Mouse (Mus musculus): Measurements from ENCODE around the gene Grk1. TPM values are rescaled to one million over a fixed set of nuclear protein-coding genes. Genes with fewer than 3 reads are reported as not detected.

Grk1 gene
- polyA plus RNA-seq, 1 experiment from 2014 or later, result not detected

DNA sequence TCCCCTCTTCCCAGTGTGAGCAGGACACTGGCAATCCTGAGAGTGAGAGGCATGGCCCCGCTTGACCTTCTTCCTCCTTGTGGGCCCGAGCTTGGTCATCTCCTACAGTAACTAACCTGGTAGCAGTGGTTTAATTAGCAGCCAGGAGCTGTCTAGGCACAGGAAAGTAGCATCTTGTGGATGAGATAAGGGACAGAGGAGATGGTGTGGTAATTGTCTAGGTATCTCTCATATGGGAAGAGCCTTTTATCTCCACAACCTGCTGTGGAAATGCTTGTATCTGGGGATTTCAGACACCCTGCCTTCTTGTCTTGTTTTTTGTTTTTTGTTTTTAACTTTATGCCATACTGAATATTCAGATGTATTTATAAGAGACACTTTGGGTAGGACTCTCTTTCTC is 32.6 kb downstream of the Grk1 start:
- H3K4me3 ChIP-seq (ENCODE audit: low read length), result no peak overlapping the region
- H3K4me1 ChIP-seq (replicated peaks; ENCODE audit: control insufficient read depth, insufficient read depth, low read length), result no peaks in the 10 kb centered on the region
- 72% methylated on average over 2 of the region's 2 CpGs for WGBS
- no peaks in the 10 kb centered on the region for H3K36me3 ChIP-seq (ENCODE audit: control insufficient read depth, insufficient read depth, low read length)
- H3K27ac ChIP-seq (ENCODE audit: low read length), result no peak overlapping the region
- no peak overlapping the region for H3K9ac ChIP-seq (ENCODE audit: low read length)
- H3K4me2 ChIP-seq (ENCODE audit: low read depth, low read length), result no peak overlapping the region
- H3K27me3 ChIP-seq (ENCODE audit: control insufficient read depth, insufficient read depth, low read depth, low read length), result peaks cover 17% of the 10 kb centered on the region
- H3K9me3 ChIP-seq (ENCODE audit: control insufficient read depth, low read length), result no peaks in the 10 kb centered on the region
- no peak for ATAC-seq (ENCODE audit: low read depth)

DNA sequence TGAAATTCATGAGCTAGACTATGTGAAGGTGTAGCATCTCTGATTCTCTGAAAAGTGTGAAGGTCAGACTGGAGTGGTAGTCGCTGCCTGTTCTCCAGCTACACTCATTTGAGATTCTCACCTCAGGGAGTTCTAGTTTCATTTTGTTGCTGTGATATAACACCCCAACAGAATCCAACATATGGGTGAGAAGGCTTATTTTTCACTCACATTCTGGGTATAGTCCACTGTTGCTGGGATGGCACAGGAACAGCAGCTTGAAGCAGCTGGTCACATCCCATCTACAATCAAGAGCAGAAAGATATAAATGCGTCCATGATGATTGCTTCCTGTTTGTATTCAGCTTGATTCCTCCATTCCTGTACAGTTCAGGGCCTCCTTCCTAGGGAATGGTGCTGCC is 37.3 kb downstream of the Grk1 start:
- Histone ChIP-seq H3K27me3 (ENCODE audit: control insufficient read depth, insufficient read depth, low read depth, low read length) (no peaks in the 10 kb centered on the region), H3K36me3 (ENCODE audit: control insufficient read depth, insufficient read depth, low read length) (no peaks in the 10 kb centered on the region), H3K27ac (ENCODE audit: low read length) (no peak overlapping the region), H3K4me1 (replicated peaks; ENCODE audit: control insufficient read depth, insufficient read depth, low read length) (no peaks in the 10 kb centered on the region), H3K9me3 (ENCODE audit: control insufficient read depth, low read length) (no peaks in the 10 kb centered on the region), H3K4me2 (ENCODE audit: low read depth, low read length) (no peak overlapping the region), H3K4me3 (ENCODE audit: low read length) (no peak overlapping the region), H3K9ac (ENCODE audit: low read length) (no peak overlapping the region)
- 72% methylated on average over 2 of the region's 2 CpGs for WGBS
- ATAC-seq (ENCODE audit: low read depth), result no peak

DNA sequence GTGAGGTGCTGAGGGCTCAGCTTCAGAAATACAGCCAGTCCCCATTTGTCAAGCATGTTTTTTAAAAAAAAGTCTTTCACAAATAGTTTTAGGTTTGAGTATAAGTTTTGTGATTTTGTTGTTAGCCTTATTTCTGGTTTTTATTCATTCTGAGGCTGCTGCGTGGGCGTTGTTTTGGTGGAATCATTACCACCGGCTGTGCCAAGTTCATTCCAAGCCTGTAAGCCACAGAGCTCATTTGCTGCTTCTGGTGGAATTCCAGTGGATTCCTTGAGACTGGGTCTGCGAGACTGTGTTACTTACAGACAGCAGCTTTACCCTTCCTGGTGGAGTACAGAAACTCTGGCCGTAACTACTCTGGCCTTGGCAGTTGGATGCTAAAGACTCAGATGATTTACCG is 41.6 kb downstream of the Grk1 start:
- no peak for ATAC-seq (ENCODE audit: low read depth)
- Histone ChIP-seq H3K27me3 (ENCODE audit: control insufficient read depth, insufficient read depth, low read depth, low read length) (no peaks in the 10 kb centered on the region), H3K4me2 (ENCODE audit: low read depth, low read length) (no peak overlapping the region), H3K9me3 (ENCODE audit: control insufficient read depth, low read length) (no peaks in the 10 kb centered on the region), H3K4me1 (replicated peaks; ENCODE audit: control insufficient read depth, insufficient read depth, low read length) (no peaks in the 10 kb centered on the region), H3K27ac (ENCODE audit: low read length) (no peak overlapping the region), H3K4me3 (ENCODE audit: low read length) (no peak overlapping the region), H3K36me3 (ENCODE audit: control insufficient read depth, insufficient read depth, low read length) (no peaks in the 10 kb centered on the region), H3K9ac (ENCODE audit: low read length) (no peak overlapping the region)
- WGBS, result 85% methylated on average over 6 of the region's 6 CpGs

DNA sequence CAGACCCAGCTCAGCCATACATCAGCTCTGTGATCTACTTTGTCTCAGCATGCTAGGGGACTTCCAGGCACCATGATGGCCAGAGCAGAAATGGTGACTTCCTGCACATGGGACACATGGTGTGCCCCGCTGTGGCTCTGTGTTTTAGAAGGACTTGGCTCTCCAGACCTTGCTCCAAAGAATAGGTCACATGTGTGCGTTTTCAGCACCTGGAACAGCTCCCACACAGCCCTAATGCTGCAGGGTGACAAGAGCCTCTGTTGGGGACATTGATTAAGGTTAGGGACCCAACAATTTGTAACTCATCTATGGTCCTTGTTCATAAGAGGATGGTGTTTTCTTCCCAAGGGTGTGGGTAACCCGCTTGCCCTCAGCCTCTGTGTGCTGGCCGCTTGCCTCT is 43.3 kb downstream of the Grk1 start:
- H3K9me3 ChIP-seq (ENCODE audit: control insufficient read depth, low read length), result no peaks in the 10 kb centered on the region
- no peak overlapping the region for H3K4me3 ChIP-seq (ENCODE audit: low read length)
- H3K27ac ChIP-seq (ENCODE audit: low read length), result no peak overlapping the region
- 54% methylated on average over 4 of the region's 4 CpGs for WGBS
- H3K9ac ChIP-seq (ENCODE audit: low read length), result no peak overlapping the region
- H3K27me3 ChIP-seq (ENCODE audit: control insufficient read depth, insufficient read depth, low read depth, low read length), result no peaks in the 10 kb centered on the region
- no peaks in the 10 kb centered on the region for H3K4me1 ChIP-seq (replicated peaks; ENCODE audit: control insufficient read depth, insufficient read depth, low read length)
- no peak overlapping the region for H3K4me2 ChIP-seq (ENCODE audit: low read depth, low read length)
- no peak for ATAC-seq (ENCODE audit: low read depth)
- H3K36me3 ChIP-seq (ENCODE audit: control insufficient read depth, insufficient read depth, low read length), result no peaks in the 10 kb centered on the region

DNA sequence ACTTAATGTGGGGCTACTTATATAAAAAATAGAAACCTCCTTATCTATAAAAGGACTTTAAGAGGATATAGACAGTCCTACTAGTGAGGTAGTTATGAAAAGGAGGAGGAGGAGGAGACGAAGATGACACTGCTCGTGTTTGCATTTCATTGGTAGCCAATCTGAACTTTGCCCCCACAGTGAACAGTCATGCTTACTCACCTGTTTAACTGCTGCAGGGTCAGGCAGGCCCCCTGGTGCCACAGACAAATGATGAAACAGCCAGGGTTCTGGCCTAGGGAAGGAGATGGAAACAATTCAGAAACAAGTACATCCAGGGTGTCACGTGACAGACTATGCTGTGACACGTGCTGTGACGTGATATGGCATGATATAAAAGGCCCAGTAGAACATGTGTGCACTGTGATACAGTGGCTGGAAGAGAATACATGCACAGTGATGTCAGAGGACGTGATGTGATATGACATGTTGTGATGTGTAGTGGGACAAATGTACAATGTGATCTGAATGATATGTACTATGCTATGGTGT is 46.9 kb downstream of the Grk1 start:
- no peaks in the 10 kb centered on the region for H3K4me1 ChIP-seq (replicated peaks; ENCODE audit: control insufficient read depth, insufficient read depth, low read length)
- H3K36me3 ChIP-seq (ENCODE audit: control insufficient read depth, insufficient read depth, low read length), result no peaks in the 10 kb centered on the region
- no peak overlapping the region for H3K27ac ChIP-seq (ENCODE audit: low read length)
- no peak overlapping the region for H3K4me2 ChIP-seq (ENCODE audit: low read depth, low read length)
- ATAC-seq (ENCODE audit: low read depth), result no peak
- no peaks in the 10 kb centered on the region for H3K27me3 ChIP-seq (ENCODE audit: control insufficient read depth, insufficient read depth, low read depth, low read length)
- no peak overlapping the region for H3K9ac ChIP-seq (ENCODE audit: low read length)
- no peaks in the 10 kb centered on the region for H3K9me3 ChIP-seq (ENCODE audit: control insufficient read depth, low read length)
- WGBS, result 61% methylated on average over 6 of the region's 6 CpGs
- H3K4me3 ChIP-seq (ENCODE audit: low read length), result no peak overlapping the region

DNA sequence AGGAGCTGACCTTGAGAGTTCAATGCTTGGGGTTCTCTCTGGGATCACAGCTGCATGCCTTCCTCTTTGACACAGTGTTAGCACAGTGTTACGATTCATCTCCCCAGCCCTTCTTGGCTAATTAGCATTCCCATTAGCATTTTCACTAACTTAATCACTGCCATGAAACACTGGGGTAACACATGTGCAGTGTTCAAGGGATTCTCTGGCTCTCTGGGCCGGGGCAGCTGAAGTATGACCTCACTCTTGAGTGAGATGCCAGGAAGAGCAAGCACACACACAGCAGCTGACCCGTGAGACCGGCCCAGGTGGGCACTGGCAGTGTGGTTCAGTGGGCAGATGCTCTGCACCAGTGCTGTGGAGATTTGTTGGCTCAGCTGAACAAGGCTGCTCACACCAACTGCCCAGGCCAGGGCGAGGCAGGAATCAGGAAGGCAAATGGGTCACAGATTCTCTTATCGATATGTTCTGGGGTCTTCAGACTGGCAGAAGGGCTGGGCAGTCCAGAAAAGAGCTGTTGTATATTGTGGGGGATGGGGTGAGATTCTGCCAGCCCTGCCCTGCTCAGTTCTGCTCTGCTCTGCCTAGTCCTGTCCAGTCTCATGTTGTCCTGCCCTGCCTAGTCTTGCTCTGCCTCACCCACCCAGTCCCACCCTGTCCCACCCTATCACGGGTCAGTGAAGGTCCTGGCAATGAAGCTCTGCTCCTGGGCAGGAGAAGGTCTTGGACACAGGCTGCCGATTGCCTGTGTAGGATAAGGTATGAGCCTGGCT is 49.6 kb downstream of the Grk1 start:
- H3K27me3 ChIP-seq (ENCODE audit: control insufficient read depth, insufficient read depth, low read depth, low read length), result no peaks in the 10 kb centered on the region
- H3K9ac ChIP-seq (ENCODE audit: low read length), result no peak overlapping the region
- H3K36me3 ChIP-seq (ENCODE audit: control insufficient read depth, insufficient read depth, low read length), result no peaks in the 10 kb centered on the region
- WGBS, result 59% methylated on average over 8 of the region's 8 CpGs
- ATAC-seq (ENCODE audit: low read depth), result no peak
- no peak overlapping the region for H3K4me2 ChIP-seq (ENCODE audit: low read depth, low read length)
- H3K9me3 ChIP-seq (ENCODE audit: control insufficient read depth, low read length), result no peaks in the 10 kb centered on the region
- H3K4me1 ChIP-seq (replicated peaks; ENCODE audit: control insufficient read depth, insufficient read depth, low read length), result no peaks in the 10 kb centered on the region
- H3K4me3 ChIP-seq (ENCODE audit: low read length), result no peak overlapping the region
- H3K27ac ChIP-seq (ENCODE audit: low read length), result no peak overlapping the region

DNA sequence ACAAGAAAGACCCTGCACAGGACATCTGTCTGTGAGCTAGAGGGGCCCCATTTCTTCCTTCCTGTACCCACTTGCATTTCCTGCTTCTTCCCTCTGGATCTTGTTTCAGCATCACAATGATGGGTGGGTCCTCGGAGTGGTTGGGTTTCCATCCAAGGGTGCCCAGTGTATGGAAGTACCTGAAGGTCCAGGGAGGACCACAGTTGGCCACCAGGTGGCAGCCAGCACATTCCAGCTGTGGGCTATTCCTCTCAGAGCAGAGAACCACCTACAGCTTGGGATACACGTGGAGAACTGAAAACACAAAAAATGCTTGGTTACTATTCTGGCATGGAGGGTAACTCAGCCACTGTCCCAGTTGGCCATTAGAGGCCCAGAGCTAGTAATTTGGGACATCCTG is 50.4 kb downstream of the Grk1 start:
- WGBS, result 19% methylated on average over 2 of the region's 2 CpGs
- no peaks in the 10 kb centered on the region for H3K27me3 ChIP-seq (ENCODE audit: control insufficient read depth, insufficient read depth, low read depth, low read length)

DNA sequence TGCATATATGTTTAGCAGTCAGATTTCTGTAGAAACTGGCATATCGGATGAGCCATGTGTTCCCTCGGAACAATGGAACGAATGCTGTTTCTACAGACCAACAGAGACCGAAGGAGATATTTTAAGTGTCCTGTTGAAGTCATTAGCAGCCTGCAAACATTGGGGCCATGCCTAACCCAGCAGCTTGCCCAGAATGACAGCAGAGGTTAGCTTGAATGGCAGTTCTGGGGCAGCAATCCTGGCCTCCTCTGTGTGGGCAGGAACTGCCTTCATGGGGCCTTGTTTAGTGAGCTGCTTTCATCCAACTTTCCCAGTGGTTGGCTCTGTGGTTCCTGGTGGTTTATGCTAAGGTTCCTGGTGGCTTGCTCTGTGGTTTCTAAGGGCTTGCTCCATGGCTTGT is 54.5 kb downstream of the Grk1 start:
- no peak overlapping the region for H3K4me2 ChIP-seq (ENCODE audit: low read depth, low read length)
- H3K9ac ChIP-seq (ENCODE audit: low read length), result no peak overlapping the region
- no peaks in the 10 kb centered on the region for H3K9me3 ChIP-seq (ENCODE audit: control insufficient read depth, low read length)
- no peak overlapping the region for H3K4me3 ChIP-seq (ENCODE audit: low read length)
- H3K4me1 ChIP-seq (replicated peaks; ENCODE audit: control insufficient read depth, insufficient read depth, low read length), result peaks cover 9% of the 10 kb centered on the region; the same call in 1 of the 2 replicates
- no peak overlapping the region for H3K27ac ChIP-seq (ENCODE audit: low read length)
- no peak for ATAC-seq (ENCODE audit: low read depth)
- no peaks in the 10 kb centered on the region for H3K36me3 ChIP-seq (ENCODE audit: control insufficient read depth, insufficient read depth, low read length)
- 87% methylated on average over 4 of the region's 4 CpGs for WGBS
- H3K27me3 ChIP-seq (ENCODE audit: control insufficient read depth, insufficient read depth, low read depth, low read length), result no peaks in the 10 kb centered on the region

More for the DNA sequence above, 50.4 kb downstream of the Grk1 start:
- Histone ChIP-seq H3K9me3 (ENCODE audit: control insufficient read depth, low read length) (no peaks in the 10 kb centered on the region), H3K36me3 (ENCODE audit: control insufficient read depth, insufficient read depth, low read length) (no peaks in the 10 kb centered on the region), H3K4me2 (ENCODE audit: low read depth, low read length) (no peak overlapping the region), H3K4me1 (replicated peaks; ENCODE audit: control insufficient read depth, insufficient read depth, low read length) (no peaks in the 10 kb centered on the region), H3K27ac (ENCODE audit: low read length) (no peak overlapping the region), H3K9ac (ENCODE audit: low read length) (no peak overlapping the region), H3K4me3 (ENCODE audit: low read length) (no peak overlapping the region)
- peak; percentile 74 for ATAC-seq (ENCODE audit: low read depth)

DNA sequence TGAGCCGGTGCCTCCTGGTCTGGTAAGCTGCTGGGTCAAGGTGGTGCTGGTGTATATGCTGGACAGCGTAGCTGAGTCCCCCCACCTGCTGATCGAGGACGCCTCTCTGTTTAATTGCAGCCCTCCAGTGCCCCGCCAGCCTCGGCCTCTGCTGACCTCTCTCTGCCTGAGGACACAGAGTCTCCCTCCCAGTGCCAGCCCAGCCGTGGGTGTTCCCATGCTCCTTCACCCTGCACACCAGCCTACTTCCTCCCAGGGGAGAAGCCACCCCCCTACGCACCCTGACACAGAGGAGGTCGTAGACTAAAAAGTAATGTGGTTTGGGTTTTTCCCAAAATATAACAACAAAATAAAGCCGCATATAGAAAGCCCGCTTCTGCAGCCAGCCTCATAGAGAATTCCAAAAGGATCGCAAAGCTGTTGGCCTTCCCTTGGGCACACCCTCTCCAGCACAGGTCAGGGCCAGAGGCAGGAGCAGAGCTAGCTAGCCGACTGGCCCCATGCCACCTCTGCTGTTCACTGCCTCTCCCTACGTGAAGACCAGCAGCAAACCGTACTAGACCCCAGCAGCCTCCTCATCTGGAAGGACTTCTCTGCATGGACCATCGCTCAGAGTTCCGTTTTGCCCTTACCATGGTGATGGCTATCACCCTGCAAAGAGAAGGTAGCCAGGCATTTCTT is 56.3 kb downstream of the Grk1 start:
- Histone ChIP-seq H3K4me2 (ENCODE audit: low read depth, low read length) (no peak overlapping the region), H3K4me3 (ENCODE audit: low read length) (no peak overlapping the region), H3K9me3 (ENCODE audit: control insufficient read depth, low read length) (no peaks in the 10 kb centered on the region), H3K27ac (ENCODE audit: low read length) (no peak overlapping the region), H3K9ac (ENCODE audit: low read length) (no peak overlapping the region), H3K36me3 (ENCODE audit: control insufficient read depth, insufficient read depth, low read length) (no peaks in the 10 kb centered on the region), H3K27me3 (ENCODE audit: control insufficient read depth, insufficient read depth, low read depth, low read length) (no peaks in the 10 kb centered on the region), H3K4me1 (replicated peaks; ENCODE audit: control insufficient read depth, insufficient read depth, low read length) (peaks cover 12% of the 10 kb centered on the region; the same call in 1 of the 2 replicates)
- 69% methylated on average over 17 of the region's 17 CpGs for WGBS
- ATAC-seq (ENCODE audit: low read depth), result no peak
